Mouse (Mus musculus) bone marrow macrophage, adult 2 months (primary cell): Measurements from ENCODE around the gene Adgb. TPM values are rescaled to one million over a fixed set of nuclear protein-coding genes. Genes with fewer than 3 reads are reported as not detected.

Source experiments
- H3K27ac ChIP-seq: 2 replicates; pipeline ENCODE4 v1.5.1; 2012; ENCODE audit warnings: low read depth, low read length; ENCODE audit not compliant: insufficient read depth
- H3K4me1 ChIP-seq: 2 replicates; pipeline ENCODE4 v1.6.1; 2012; ENCODE audit warnings: low read length; ENCODE audit not compliant: control insufficient read depth, insufficient read depth
- H3K4me3 ChIP-seq: 2 replicates; pipeline ENCODE4 v1.5.1; 2012; ENCODE audit warnings: mild to moderate bottlenecking, low read length, moderate library complexity; ENCODE audit not compliant: insufficient read depth
- CTCF ChIP-seq: IDR thresholded peaks from 2 replicates; pipeline ENCODE4 v1.5.1; 2012; ENCODE audit warnings: low read depth, mild to moderate bottlenecking, low read length, moderate library complexity
- POLR2A ChIP-seq: IDR thresholded peaks from 2 replicates; pipeline ENCODE4 v1.6.1; 2012; ENCODE audit warnings: mild to moderate bottlenecking, low read depth, low read length, borderline replicate concordance
- polyA plus RNA-seq: library from polyadenylated mRNA; stranded (reverse); fragments of >200 nt; gene quantifications from 2 replicates; pipeline ENCODE4 v1.2.4, GENCODE M21; 2012; ENCODE audit not compliant: missing spikeins, insufficient read depth, insufficient read length

Adgb gene
- polyA plus RNA-seq, 1 experiment: 1.1 TPM

DNA sequence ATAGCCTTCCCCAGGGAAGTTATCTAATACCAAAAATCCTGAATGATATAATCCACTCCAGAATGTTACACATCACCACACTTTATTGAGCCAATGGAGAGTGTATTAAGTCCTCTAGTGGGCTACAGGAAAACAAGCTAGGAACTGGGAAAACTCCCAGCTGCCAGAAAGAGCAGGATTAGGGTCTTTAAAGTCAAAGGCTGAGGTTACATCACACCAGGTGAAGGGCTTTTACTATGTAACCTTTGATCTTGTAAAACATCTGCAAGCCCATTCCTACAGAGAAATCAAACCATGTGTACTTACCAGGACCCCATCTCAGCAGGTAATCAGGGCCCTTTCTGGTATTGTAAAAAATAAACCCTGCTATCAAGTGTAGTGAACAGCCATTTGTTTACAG is 28.6 kb downstream of the Adgb start:
- Histone ChIP-seq H3K4me3 (no peak overlapping the region), H3K27ac (no peak overlapping the region), H3K4me1 (peaks cover 10% of the 10 kb centered on the region)
- TF ChIP-seq POLR2A: no peak
- no peak for TF ChIP-seq CTCF

DNA sequence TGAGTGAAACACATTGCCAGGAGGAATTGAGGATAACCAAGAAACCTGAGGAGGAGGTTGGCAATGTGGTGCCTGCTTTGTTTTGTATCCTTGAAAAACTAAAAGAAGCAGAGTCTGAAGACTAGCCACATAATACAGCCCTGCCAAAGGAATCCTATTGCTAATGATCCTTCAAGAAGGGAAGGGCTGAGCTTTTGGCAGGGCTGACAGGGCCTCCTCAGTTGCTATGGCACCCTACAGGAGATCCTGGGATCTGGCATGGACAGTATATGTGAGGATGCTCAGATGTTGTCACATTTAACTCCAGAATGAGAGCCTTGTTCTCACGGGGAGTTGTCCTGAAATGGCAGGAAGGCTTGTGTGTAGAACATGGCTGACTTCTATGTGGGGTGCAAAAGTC is 37.1 kb downstream of the Adgb start:
- Histone ChIP-seq H3K4me1 (0 out of 2 replicates have a peak, but pooled peaks cover 2% of the 10 kb centered on the region), H3K4me3 (no peak overlapping the region), H3K27ac (no peak overlapping the region)
- TF ChIP-seq POLR2A (no peak), CTCF (no peak)

DNA sequence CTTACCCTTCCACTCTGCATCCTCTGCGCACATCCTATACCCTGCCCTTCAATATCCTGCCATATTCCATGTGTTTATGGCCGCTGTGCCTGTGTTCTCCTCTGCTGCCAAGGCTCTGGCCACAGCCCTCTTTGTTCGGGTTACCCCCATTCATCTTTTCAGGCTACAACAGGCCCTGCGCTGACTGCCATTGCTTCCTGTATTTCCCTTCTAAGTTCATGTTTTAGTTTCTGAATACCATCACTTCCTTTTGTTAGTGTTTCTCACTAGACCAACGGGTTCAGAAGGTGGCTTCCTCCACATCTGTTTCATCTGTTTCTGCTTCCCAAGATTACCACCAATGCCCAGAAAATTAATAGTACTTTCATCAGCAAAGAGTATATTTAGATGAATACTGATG is 42.5 kb downstream of the Adgb start:
- no peak overlapping the region for H3K4me3 ChIP-seq
- peaks cover 17% of the 10 kb centered on the region for H3K4me1 ChIP-seq
- peak overlapping the region; percentile 88 for H3K27ac ChIP-seq
- no peak for TF ChIP-seq POLR2A
- TF ChIP-seq CTCF: no peak

DNA sequence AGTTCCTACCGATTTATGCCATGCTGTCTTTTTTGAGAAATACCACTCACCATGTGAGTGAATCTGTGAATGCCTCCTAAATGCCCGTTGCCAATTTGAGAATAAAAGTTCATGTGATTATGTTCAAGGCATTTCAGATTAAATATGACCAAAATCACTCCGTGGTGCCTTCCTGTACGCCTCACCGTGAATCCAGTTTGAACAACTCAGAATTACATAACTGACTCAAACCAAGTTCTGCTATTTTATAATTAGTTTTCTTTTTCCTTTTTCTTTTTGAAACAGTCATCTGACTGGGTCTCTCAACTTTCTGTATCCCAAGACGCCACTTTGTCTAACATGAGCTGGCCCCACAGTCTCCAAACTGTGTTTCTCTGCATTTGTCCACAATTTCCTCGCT is 43.1 kb downstream of the Adgb start:
- Histone ChIP-seq H3K27ac (peak overlapping the region; percentile 88), H3K4me1 (peaks cover 20% of the 10 kb centered on the region), H3K4me3 (no peak overlapping the region)
- TF ChIP-seq CTCF: no peak
- TF ChIP-seq POLR2A: no peak

DNA sequence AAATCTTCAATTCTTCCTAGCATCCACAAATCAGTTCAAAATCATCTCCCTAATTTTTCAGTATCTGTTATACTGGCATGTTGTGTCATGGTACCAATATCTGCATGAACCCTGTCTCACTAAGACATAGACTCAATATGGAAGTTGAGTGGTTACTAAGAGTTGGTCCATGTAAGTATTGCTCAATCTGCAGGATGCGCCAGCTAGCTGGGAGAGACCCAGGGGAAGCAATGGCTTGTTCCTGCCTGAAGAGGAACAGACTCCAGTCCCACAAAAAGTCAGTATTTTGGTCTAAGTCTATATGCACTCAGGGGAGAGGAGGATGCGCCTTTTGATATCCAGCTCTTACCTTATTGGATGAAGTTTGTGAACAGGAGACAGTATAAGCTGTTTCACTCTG is 47.7 kb downstream of the Adgb start:
- Histone ChIP-seq H3K4me1 (peaks cover 17% of the 10 kb centered on the region), H3K27ac (no peak overlapping the region), H3K4me3 (no peak overlapping the region)
- TF ChIP-seq POLR2A: no peak
- no peak for TF ChIP-seq CTCF

DNA sequence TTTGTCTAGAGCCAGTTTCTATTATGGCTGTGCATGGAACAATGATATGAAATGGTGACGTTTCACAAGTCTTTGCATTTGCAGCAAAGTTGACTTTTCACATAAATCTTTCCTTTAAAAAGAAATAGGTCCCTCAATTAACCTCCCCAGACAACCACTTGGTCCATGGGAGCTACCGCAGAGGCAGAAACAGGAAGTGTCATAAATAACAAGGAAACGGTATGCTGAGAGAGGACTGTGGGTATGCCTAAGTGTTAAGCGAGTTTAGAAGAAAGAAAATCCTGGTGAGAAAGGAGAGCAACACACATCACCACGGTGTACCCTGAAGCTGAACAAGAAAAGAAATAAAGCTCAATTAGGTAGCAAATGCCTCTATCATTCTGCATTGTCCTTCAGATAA is 61.1 kb downstream of the Adgb start:
- no peak overlapping the region for H3K27ac ChIP-seq
- H3K4me1 ChIP-seq: peaks cover 7% of the 10 kb centered on the region; the same call in 1 of the 2 replicates
- H3K4me3 ChIP-seq: no peak overlapping the region
- no peak for TF ChIP-seq CTCF
- TF ChIP-seq POLR2A: no peak

DNA sequence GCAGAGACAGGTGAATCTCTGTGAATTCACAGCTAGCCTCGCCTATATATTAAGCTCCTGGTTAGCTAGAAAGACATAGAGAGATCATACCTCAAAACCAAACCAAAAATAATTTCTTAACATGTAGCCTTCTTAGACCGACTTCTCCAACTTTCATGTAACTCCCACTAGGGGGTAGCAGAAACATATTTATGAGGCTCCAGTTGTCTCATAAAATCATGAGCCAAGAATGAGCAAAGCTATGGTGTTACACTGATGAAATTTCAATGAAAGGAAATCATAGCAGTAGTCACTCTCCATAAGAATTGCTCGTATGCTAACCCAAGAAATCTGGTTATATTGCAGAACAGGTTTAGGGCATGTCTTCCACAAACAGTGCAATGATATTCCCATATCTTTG is 64.0 kb downstream of the Adgb start:
- Histone ChIP-seq H3K27ac (no peak overlapping the region), H3K4me3 (no peak overlapping the region), H3K4me1 (peaks cover 7% of the 10 kb centered on the region; the same call in 1 of the 2 replicates)
- no peak for TF ChIP-seq CTCF
- no peak for TF ChIP-seq POLR2A

DNA sequence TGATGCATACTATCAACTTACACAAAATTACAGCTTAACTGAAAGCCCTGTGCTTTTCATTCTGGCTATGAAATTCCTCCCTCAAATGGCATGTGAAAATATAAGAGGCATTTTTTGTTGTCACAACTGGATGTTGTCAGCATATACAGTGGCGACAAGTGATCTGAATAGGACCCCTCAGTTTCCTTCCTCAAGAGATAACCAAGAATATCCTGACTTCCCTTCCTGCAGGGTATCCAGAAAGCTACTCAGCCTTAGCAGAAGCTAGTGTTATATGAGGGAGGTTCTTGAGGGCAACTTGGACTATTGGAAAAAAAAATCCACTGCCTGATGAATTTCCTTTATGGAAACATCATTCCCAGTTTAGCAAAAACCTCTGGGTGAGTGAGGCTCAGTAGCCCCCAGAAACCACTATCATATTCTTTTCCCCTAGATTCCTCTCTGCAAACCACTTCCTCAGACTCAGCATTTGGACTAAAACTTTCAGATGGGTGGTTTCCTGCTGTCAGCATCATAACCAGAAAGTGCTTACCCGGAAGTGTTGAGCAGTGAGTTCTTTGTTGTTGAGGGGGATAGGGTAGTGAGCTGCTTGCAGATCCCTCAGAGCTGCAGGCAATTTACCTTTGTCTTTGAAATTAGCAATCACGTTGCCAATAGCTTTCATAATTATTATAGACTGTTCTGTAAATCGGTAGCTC is 76.2 kb downstream of the Adgb start:
- H3K4me3 ChIP-seq: no peak overlapping the region
- TF ChIP-seq POLR2A (no peak), CTCF (no peak)
- peak overlapping the region; percentile 69 for H3K27ac ChIP-seq
- H3K4me1 ChIP-seq: peaks cover 23% of the 10 kb centered on the region

DNA sequence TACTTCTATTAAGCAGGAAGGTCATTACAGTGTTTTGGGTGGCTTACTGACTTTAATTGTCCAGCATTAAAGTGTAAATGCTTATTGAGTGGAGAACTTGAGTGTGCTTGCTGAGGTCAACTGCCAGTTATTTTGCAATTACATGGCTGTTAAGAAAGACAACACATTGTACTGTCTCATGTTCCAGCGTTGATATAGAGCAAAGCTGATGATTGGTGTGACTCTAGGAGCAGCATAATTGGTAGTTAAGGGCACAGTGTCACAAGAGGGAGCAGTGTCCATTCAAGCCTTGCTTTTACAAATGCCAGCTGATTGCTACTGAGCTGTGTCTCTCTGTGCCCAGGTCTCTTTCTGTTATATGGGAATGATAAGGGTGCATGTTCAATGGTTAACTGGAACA is 97.5 kb downstream of the Adgb start:
- Histone ChIP-seq H3K4me3 (no peak overlapping the region), H3K4me1 (no peaks in the 10 kb centered on the region), H3K27ac (no peak overlapping the region)
- TF ChIP-seq POLR2A (no peak), CTCF (no peak)

DNA sequence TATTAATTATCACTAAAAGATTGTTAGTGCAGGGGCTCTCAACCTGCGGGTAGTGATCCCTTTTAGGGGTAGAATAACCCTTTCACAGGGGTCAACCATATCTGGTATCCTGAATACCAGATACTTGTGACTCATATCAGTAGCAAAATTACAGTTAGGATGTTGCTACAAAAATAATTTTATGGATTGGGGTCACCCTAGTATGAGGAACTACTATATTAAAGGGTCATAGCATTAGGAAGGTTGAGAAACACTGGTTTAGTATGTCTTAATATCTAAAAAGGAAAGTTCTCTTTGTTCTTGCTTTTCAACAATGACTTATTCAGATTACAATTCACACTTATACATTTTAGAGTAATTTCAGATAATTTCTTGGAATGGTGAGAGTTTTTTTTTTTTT is 108.1 kb downstream of the Adgb start:
- no peak overlapping the region for H3K4me3 ChIP-seq
- no peak for TF ChIP-seq POLR2A
- no peaks in the 10 kb centered on the region for H3K4me1 ChIP-seq
- H3K27ac ChIP-seq: no peak overlapping the region

DNA sequence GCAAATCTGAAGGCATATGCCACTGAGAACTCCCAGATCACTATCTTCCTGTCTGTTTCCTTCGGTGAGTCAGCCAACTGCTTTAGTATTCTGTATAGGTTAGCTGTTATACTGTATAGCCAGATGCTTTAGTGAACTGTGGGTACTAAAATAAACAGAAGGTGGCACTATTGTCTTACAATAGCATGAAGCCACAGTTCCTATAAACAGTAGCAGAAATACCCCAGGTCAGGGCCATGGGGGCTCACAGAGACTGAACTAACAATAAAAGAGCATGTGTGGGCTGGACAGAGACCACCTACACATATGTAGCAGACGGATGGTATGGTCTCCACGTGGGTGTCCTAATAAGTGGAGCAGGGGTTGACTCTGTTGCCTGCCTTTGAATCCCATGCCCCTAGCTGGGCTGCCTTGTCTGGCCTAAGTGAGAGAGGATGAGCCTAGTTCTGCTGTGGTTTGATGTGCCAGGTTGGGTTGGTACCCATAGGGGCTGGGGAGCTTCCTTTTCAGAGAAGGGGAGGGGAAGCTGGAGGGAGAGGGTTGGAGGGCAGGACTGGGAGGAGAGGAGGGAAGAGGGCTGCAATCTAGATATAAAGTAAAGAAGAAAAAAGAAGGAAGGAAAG is 116.4 kb downstream of the Adgb start:
- H3K4me3 ChIP-seq: no peak overlapping the region
- no peak for TF ChIP-seq CTCF
- no peak for TF ChIP-seq POLR2A
- peaks cover 8% of the 10 kb centered on the region for H3K4me1 ChIP-seq
- H3K27ac ChIP-seq: no peak overlapping the region
